Mouse (Mus musculus) spleen, postnatal 14 days (tissue): Measurements from ENCODE around the gene Ttc16.
A peak's percentile ranks its signal among the peaks of the same experiment; 100 is the strongest.

ENCODE experiments used
- DNase-seq, 2 experiments: peaks; one replicate each; pipeline ENCODE4 v3.0.0; 2021 to 2022; ENCODE audit warnings: low spot score in 2 of 2

Ttc16 gene

GRCm38 (mm10) chr2:32744272-32744982, 31.0 kb downstream of the Ttc16 start:
- DNase-seq = no peak

- DNase-seq = no peak
These were observed 33.3 kb downstream of the Ttc16 start for GRCm38 (mm10) chr2:32742173-32742531.

- DNase-seq = no peak
These were observed 33.9 kb downstream of the Ttc16 start for GRCm38 (mm10) chr2:32741273-32742172.

GRCm38 (mm10) chr2:32740916-32741272, 34.5 kb downstream of the Ttc16 start, which contains the start of gene 6330409D20Rik:
Gene 6330409D20Rik, minus strand, starts transcription at chr2:32741016.
- no peak for DNase-seq

GRCm38 (mm10) chr2:32739311-32739710, 36.1 kb downstream of the Ttc16 start:
- DNase-seq = no peak

GRCm38 (mm10) chr2:32737008-32737407, 38.4 kb downstream of the Ttc16 start:
- DNase-seq = no peak

- DNase-seq = no peak
These were observed 39.1 kb downstream of the Ttc16 start for GRCm38 (mm10) chr2:32736306-32736829.

- no peak for DNase-seq
These were observed 40.5 kb downstream of the Ttc16 start for GRCm38 (mm10) chr2:32734933-32735332.

GRCm38 (mm10) chr2:32734480-32734879, 41.0 kb downstream of the Ttc16 start:
- DNase-seq = no peak

GRCm38 (mm10) chr2:32732695-32733094, 42.7 kb downstream of the Ttc16 start:
- DNase-seq = no peak

GRCm38 (mm10) chr2:32731911-32732310, 43.5 kb downstream of the Ttc16 start:
- no peak for DNase-seq

GRCm38 (mm10) chr2:32730854-32731253, 44.6 kb downstream of the Ttc16 start:
- DNase-seq = no peak

GRCm38 (mm10) chr2:32729547-32729946, 45.9 kb downstream of the Ttc16 start:
- no peak for DNase-seq

- no peak for DNase-seq
These were observed 47.0 kb downstream of the Ttc16 start for GRCm38 (mm10) chr2:32728463-32728862.

GRCm38 (mm10) chr2:32727435-32727834, 48.0 kb downstream of the Ttc16 start:
- peak; percentile 41 to 59 for DNase-seq

- DNase-seq = no peak
These were observed 50.3 kb downstream of the Ttc16 start for GRCm38 (mm10) chr2:32724832-32725790.

GRCm38 (mm10) chr2:32724149-32724548, 51.3 kb downstream of the Ttc16 start:
- no peak for DNase-seq

GRCm38 (mm10) chr2:32722581-32722980, 52.9 kb downstream of the Ttc16 start:
- DNase-seq = no peak

- no peak for DNase-seq
These were observed 53.4 kb downstream of the Ttc16 start for GRCm38 (mm10) chr2:32722046-32722445.

- peak; percentile 27 to 45 for DNase-seq
These were observed 54.7 kb downstream of the Ttc16 start, which contains the start of gene Sh2d3c for GRCm38 (mm10) chr2:32720681-32721229. Gene Sh2d3c, plus strand, starts transcription at chr2:32721055.

GRCm38 (mm10) chr2:32720053-32720452, 55.4 kb downstream of the Ttc16 start:
- DNase-seq = no peak
